Mouse (Mus musculus) gastrocnemius, postnatal 36 days (tissue): ENCODE results near the gene Rassf1. TPM values are rescaled to one million over a fixed set of nuclear protein-coding genes. Genes with fewer than 3 reads are reported as not detected.
"Not testable (repeated sequence)": the region's sequence is repeated elsewhere in the genome, so short reads cannot be mapped to it uniquely, and the experiment has no call there.

Experiments
- DNase-seq, 2 experiments: peaks; one replicate each; pipeline ENCODE4 v3.0.0; 2022
- intact Hi-C: fragments of 180-260 bp; cut with DNase I; formaldehyde crosslinking; loops from one replicate; pipeline ENCODE4 v1.15.1; 2025
- total RNA-seq, 2 experiments: library from RNA; stranded (reverse); gene quantifications; 2 replicates each; pipeline ENCODE4 v1.2.3; 2021

The Rassf1 gene
- total RNA-seq, 2 experiments from 2014 or later, result 10.4 to 14.9 TPM

GRCm38 (mm10) chr9:107553541-107554318 is 2.4 kb downstream of the Rassf1 start:
- no peak for DNase-seq
- intact Hi-C loops, result no loop called here

DNA sequence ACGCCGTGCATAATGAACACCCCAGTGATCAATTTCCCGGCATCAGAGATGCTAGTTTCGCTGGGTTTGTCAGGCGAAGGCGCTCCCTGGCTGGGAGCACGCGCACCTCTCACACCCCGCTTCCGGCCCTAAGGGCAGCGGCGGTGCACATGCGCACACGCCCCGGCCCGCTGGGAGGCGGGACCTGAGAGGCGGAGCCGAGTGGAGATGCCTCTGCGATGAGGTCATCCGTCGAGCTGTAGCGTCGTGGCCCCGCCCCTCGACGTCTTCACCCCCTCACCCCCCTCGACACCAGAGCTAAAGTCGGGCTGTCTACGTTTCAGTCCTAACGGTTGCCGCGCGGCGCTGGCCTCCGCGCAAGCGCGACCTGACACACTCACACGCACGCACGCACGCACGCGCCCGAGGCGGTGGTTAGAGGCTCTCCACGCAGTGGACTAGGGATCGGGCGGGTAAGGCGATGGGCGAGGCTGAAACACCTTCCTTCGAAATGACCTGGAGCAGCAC is 3.0 kb downstream of the Rassf1 start:
- DNase-seq, result peak; percentile 88 to 93
- intact Hi-C loops, result no loop called here

GRCm38 (mm10) chr9:107555031-107555457 is 3.7 kb downstream of the Rassf1 start:
- peak; percentile 65 to 66 for DNase-seq
- intact Hi-C loops, result no loop called here

DNA sequence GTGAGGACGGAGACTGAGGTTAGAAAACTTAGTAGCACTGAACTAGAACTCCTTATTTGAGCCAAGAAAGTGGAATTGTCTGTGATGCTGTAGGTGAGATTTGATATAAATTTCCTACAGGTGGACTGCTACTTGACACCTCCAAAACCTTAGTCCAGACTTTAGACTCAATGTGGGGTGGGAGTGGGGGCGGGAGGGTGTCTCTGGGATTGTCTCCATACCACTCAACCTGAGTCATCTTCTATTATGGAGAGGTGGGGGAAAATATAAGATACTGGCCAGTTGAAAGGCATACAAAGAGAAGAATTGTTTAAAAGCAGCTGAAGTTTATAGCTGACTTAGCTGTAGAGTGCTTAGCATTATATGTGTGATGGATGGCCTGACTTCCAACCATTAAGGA is 4.3 kb downstream of the Rassf1 start:
- DNase-seq, result no peak
- intact Hi-C loops, result no loop called here

- no peak for DNase-seq
- intact Hi-C loops, result no loop called here
Measured at GRCm38 (mm10) chr9:107556346-107556745, 5.0 kb downstream of the Rassf1 start.

- intact Hi-C loops, result no loop called here
Measured at GRCm38 (mm10) chr9:107563029-107563581, 11.8 kb downstream of the Rassf1 start, which contains the start of gene Tusc2. TSS of gene Tusc2 (plus strand) at chr9:107563255.

DNA sequence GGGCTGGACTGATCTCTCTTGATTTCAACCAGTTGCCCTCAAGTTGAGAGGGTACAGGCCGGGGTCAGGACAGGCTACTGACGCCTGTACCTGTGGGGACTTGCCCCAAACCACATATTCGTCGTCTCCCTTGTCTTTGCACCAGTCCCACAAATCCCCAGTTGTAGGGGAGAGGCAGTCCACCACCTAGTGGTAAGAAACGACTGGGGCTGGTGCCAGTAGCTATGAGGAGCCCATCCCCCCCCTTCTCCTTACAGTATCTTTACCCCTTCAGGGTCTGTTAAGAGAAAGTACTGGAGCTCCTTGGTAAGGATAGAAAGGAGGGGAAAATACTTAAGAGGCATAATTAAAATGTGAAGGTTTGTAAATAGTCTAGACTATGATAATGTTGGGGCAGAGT is 14.2 kb downstream of the Rassf1 start:
- DNase-seq, intact Hi-C loops: not testable (repeated sequence)

More at GRCm38 (mm10) chr9:107563029-107563581, 11.8 kb downstream of the Rassf1 start, which contains the start of gene Tusc2:
- peak; percentile 85 to 93 for DNase-seq

- intact Hi-C loops, result no loop called here
Measured at GRCm38 (mm10) chr9:107566041-107566709, 14.8 kb downstream of the Rassf1 start.

GRCm38 (mm10) chr9:107566855-107567254 is 15.5 kb downstream of the Rassf1 start:
- intact Hi-C loops, result no loop called here
- DNase-seq, result no peak

More at GRCm38 (mm10) chr9:107566041-107566709, 14.8 kb downstream of the Rassf1 start:
- DNase-seq, result peak; percentile 78 to 81

- intact Hi-C loops, result no loop called here
- DNase-seq, result no peak
Measured at GRCm38 (mm10) chr9:107567702-107568319, 16.5 kb downstream of the Rassf1 start, which contains the start of gene Hyal2. TSS of gene Hyal2 (plus strand) at chr9:107567945.

DNA sequence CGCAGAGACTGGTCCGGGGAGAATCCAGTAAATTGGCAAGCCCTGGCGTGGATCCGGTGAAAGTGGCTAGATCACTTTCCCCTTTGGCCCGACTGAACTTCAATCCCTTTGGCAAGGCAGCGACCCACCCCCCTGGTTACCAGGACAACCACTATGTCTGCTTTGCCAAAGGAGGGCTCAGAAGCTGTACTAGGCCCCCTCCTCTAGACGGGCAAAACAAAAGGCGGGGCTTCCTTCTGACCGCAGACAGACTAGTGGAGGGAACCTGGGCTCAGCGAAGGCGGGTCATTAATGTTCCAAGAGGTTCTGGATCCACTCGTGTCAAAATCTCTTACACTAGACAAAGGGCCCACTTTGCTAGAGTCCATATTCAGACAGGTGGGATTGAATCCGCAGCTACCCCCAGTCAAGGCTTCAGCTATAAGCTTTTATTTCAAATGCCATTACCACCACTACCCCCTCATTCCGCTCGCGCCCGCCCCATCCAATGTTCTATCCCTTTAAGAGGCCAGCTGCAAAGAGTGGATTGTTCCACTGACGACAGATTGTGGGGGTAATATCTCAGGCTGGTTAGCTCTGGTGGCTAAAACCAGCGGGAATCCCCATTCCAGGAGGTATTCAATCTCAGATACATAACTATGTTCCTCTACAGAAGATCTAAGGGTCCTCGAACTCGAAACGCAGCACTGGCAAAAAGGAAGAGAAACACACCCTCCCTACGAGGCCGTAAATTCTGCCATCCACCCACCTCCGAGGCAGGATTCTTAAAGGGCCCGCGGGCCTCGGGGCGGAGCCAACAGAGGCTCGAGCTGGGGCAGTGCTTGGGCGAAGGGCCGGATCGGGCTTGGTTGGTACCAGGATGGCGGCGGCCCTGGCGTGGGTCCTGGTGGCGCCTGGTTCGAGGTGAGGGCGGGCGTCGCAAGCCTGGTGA is 17.2 kb downstream of the Rassf1 start:
- intact Hi-C loops, result no loop called here
- DNase-seq, result peak; percentile 81 to 82

DNA sequence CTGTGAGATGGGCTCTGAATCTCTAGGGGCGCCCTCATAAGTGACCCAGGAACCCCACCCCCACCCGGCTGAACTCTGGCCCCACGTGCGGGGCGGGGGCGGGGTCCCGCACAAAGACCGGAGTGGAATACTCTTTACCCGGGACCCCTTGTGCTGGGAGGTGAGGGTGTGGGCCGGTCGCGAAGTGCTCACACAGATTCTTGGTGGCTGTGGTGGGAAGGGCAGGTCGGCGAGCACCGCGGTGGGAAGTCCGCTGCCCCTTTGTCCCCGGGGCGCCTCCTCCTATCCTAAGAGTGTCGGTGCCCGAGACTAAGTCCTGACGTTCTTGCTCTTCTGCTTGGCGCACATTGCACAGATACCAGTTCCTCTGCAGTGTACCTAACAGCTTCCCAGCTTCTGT is 17.9 kb downstream of the Rassf1 start:
- intact Hi-C loops, result no loop called here
- DNase-seq, result no peak

DNA sequence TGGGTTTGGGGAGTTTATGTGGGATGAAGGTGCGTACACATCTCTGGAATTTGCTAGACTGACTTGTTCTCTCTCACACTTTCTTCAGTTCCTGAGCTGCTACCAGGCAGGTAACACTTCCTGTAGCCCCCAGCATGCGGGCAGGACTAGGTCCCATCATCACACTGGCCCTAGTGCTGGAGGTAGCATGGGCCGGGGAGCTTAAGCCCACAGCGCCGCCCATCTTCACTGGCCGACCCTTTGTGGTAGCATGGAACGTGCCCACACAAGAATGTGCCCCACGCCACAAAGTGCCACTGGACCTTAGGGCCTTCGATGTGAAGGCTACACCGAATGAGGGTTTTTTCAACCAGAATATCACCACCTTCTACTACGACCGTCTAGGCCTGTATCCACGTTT is 18.7 kb downstream of the Rassf1 start:
- intact Hi-C loops, result no loop called here

DNA sequence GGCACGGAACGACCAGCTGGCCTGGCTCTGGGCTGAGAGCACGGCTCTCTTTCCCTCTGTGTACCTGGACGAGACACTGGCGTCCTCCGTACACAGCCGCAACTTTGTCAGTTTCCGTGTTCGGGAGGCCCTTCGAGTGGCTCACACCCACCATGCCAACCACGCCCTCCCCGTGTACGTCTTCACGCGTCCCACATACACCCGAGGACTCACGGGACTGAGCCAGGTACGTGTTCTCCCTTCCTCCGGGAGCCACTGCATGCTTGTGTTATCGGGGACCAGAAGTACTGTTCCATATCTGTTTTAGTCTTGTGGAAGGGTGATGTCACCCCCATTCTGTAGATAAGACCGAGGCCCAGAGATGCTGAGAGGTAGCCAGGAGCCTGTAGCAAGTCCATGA is 19.5 kb downstream of the Rassf1 start:
- intact Hi-C loops, result no loop called here
- DNase-seq, result no peak

More for the DNA sequence above, 18.7 kb downstream of the Rassf1 start:
- DNase-seq, result no peak

DNA sequence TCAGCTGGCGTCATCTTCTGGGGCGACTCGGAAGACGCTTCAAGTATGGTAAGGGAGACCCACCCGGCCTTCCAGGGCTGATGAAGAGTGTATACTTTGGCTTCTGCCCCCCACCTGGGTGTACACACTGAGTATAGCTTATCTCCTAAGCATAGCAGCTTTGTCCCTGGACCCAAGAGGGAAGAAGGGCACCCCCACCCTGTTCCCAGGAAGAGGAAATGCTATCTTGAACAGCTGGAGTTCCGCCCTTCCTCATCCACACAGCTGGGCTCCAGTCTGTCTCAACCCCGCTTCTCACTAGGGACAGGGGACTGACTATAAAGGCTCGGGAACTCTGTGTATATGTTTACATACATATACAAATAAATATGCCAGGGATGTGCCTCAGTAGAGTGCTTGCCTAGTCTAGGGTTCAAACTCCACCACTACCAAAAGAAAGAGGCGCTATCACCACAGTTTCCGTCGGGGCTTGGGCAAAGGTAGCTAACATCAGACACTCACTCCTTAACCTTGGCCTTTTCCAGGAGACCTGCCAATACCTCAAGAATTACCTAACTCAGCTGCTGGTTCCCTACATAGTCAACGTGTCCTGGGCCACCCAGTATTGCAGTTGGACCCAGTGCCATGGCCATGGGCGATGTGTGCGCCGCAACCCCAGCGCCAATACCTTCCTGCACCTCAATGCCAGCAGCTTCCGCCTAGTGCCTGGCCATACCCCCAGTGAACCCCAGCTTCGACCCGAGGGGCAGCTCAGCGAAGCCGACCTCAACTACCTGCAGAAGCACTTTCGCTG is 20.4 kb downstream of the Rassf1 start:
- intact Hi-C loops, result no loop called here
- DNase-seq, result no peak

DNA sequence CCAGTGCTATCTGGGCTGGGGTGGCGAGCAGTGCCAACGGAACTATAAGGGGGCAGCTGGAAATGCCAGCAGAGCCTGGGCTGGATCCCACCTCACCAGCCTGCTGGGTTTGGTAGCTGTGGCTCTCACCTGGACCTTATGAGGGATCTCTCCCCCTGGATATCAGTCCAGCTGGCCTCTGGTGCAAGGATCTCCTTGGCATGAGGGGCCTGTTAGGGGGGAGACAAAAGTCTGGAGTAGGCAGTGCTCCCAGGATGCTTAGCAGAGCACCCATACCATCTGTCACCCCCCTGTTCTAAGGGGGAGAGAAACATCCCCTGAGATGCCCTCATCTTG is 20.9 kb downstream of the Rassf1 start:
- intact Hi-C loops, result no loop called here
- no peak for DNase-seq

- DNase-seq, intact Hi-C loops: not testable (repeated sequence)
Measured at GRCm38 (mm10) chr9:107573774-107574173, 22.4 kb downstream of the Rassf1 start.

GRCm38 (mm10) chr9:107575579-107576356 is 24.4 kb downstream of the Rassf1 start:
- intact Hi-C loops, result no loop called here
- DNase-seq, result no peak
